Mouse (Mus musculus): Measurements from ENCODE around the gene Cdk16.

DNA sequence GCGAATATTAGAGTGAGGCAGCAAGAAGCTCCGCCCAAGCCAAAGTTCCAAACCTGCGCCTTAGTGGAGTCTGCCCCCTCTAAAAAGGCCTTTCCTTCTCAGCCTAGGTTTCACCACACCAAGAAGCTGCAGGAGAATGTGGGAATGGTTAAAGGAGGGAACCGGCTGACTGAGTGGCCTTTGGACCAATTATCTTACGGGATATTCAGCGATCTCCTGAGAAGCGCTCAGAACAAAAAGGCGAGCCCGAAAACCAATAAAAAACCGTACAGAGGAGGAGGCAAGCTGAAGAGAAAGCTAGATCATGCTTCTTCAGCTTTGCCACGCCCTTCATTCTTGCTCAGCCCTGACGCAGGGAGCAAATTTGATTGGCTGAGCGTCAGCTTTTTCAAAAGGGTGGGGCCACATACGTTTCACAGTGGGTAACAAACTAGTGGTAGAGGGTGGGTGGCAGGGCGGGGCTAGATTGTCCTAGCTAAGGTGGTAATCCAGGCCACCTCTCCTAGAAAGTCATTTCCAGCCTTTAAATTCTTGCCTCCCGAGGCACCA is at the start of gene Cdk16:
- no peak for TF ChIP-seq CTCF (IDR thresholded peaks at IDR 0.05; ENCODE audit: low read depth)
- TF ChIP-seq EP300 (IDR thresholded peaks at IDR 0.05; ENCODE audit: low read depth) = no peak
